Mouse (Mus musculus): ENCODE measurements around the gene Spata25. TPM values are rescaled to one million over a fixed set of nuclear protein-coding genes. Genes with fewer than 3 reads are reported as not detected.
"Not testable (repeated sequence)": the region's sequence is repeated elsewhere in the genome, so short reads cannot be mapped to it uniquely, and the experiment has no call there.

Gene Spata25
- total RNA-seq, 1 experiment from 2014 or later = not detected

DNA sequence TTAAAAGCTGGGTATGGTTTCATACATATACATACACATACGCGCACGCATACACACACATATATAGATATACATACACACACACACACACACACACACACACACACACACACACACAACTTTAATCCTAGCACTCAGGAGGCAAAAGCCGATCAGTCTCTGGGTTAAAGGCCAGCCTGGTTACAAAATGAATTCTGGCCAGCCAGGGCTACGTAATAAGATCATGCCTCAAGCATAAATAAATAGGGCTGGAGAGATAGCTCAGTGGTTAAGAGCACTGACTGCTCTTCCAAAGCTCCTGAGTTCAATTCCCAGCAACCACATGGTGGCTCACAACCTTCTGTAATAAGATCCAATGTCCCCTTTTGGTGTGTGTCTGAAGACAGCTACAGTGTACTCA lies 27.2 kb upstream of the Spata25 start:
- DNase-seq = not testable (repeated sequence)

- DNase-seq = no peak
Observed at GRCm38 (mm10) chr2:164850061-164850460, 21.7 kb upstream of the Spata25 start.

- no peak for DNase-seq
Observed at GRCm38 (mm10) chr2:164845782-164846181, 17.4 kb upstream of the Spata25 start.

- no peak for DNase-seq
Observed at GRCm38 (mm10) chr2:164835164-164835563, 6.8 kb upstream of the Spata25 start.

DNA sequence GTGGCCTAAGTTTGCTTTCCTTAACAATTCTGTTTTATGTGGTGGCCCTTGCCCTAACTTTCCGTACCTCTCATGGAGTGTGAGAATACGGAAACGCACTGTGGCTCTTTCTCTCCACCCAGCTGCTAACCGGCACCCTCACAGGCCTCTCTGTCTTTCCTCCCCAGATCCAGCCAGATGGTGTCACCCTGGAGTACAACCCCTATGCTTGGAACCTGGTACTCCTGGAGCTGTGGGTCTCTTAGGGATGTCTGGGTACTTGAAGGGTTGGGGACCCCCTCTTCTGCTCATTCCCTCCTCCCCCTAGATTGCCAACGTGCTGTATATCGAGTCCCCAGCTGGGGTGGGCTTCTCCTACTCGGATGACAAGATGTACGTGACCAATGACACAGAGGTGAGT lies 6.2 kb upstream of the Spata25 start:
- DNase-seq = no peak

GRCm38 (mm10) chr2:164833314-164833959 lies 5.1 kb upstream of the Spata25 start, which contains the start of gene Neurl2:
TSS of gene Neurl2 (minus strand) at chr2:164833456.
- peak; percentile 92 for DNase-seq

DNA sequence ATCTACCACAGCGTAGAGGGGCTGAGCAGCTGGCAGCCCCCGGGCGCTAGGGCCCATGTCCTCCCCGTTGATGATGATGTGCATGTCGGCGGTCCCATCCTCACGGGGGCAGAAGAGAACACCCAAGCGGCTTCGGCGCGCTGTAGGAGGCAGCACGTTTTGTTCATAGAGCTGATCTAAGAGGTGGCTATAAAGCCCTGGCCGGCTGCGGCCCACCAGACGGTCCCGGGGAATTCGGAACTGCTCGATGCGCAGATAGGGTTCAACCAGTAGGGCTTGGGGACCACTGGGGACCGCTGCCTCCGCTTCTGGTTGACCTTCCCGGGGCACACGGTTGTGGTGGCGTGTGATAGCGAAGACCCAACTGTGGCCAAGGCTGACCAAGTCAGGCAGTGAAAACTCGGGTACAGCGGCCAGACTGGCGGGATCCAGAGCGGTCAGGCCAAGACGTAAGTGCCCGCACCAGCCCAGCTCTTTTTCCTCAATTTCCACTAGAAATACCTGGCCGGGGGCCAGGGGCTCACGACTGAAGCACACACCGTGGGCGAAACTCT lies 4.5 kb upstream of the Spata25 start, which contains the start of gene Ctsa:
TSS of gene Ctsa (plus strand) at position 126 of the 554 bp plus-strand sequence.
- DNase-seq = peak; percentile 88

DNA sequence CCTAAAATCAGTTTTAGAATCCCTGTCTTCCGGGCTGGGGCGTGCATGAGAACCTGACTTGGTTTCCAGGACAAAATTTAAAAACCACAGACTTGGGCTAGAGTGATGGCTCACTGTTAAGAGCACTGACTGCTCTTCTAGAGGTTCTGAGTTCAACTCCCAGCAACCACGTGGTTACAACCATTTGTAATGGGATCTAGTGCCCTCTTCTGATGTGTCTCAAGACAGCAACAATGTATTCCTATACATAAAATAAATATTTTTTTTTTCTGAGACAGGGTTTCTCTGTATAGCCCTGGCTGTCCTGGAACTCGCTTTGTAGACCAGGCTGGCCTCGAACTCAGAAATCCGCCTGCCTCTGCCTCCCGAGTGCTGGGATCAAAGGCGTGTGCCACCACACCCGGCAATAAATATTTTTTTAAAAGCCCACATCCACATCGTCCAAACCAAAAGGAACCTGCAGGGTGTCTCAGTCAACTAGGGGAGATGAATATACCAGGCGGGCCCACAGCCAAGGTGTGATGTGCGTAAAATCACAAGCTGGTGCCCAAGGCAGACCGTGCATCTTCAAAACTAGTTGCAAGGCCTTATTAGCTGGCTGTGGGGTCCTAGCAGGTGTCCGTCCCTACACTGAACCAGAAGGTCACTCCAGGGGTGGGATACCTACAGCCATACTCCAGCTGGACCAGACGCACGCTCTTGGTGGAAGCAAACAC lies 3.9 kb upstream of the Spata25 start:
- DNase-seq = no peak

DNA sequence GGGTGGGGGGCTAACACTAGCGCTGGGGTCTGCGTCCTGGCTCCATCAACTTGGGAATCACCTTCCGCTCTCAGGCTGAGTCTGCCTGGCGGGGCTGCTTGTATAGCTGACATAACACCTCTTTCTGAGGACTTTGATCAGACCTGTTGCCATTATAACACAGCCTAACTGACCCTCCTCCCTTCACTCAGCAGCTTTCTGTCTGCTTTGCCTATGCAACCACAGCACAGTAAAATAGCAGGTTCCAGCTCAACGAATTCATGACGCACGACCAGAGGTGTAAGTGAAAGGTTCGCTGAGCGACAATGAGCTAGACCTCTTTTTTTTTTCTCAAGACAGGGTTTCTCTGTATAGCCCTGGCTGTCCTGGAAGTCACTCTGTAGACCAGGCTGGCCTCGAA lies 2.7 kb upstream of the Spata25 start:
- no peak for DNase-seq

DNA sequence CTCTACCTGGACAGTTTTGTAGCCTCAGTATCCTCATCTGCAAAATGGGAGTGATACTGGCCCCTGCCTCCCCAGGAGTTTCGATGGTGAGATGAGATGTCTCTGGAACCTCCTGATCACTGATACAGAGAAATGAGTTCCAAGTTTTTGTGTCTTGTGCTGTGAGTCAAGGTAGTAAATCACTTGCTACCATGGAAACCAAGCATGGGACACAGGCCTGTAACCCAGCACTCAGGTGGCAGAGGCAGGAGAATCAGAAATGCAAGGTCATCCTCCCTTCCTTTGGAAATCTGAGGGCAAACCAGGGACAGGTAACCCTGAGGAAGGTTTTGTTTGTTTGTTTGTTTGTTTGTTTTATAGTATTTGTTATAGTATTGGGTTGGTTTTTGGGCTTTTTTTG lies 753 bp upstream of the Spata25 start:
- DNase-seq = no peak

DNA sequence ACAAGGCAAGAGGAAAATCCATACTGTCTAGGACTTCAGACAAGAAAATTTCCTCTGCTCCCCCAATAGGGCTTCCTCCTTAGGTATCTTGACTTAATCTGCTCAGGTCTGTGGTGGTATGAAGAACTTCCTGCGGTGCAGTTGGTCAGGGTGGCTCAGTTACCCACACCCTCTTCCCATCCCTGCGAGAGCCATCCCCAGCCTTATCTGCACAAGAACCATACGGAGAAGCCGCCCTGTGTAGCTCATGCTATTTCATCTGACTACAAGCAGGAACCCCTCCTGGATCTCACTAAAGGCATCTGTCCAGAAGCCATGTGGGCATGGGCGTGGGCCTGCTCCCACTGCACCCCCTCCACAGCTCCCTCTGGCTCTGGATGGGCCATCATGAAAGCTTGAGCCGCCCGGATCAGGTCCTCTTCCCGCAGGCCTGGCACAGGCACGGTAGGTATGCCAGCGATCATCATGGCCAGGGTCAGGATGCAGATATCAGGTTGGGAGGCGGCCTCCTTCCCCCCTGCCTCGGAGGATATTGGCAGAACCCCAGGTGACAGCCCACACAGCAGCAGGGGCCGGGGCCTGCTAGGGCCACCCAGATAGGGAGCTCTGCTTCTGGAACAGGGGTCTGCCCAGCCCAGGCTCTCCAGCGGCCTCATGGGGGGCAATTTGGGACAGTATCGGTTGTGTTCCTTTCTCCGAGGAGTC lies 1.0 kb downstream of the Spata25 start:
- DNase-seq = no peak

DNA sequence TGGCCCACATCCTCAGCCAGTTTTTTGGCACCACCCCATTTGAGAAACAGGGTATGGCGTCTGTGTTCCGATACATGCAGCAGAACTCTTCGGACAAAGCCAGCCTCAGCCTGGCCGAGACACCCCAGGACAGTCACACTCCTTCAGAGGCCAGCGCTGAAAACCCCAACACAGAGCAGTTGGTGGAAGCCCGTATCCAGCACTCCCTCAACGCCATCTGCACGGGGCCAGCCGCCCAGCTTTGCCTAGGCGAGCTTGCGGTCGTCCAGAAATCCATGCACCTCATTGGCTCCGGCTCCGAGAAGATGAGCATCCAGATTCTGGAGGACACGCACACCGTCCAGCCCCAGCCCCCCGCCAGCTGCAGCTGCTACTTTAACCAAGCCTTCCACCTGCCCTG lies 2.8 kb downstream of the Spata25 start:
- no peak for DNase-seq

- DNase-seq = no peak
Observed at GRCm38 (mm10) chr2:164823969-164824368, 4.4 kb downstream of the Spata25 start.

- peak; percentile 30 for DNase-seq
Observed at GRCm38 (mm10) chr2:164823181-164823585, 5.2 kb downstream of the Spata25 start.

DNA sequence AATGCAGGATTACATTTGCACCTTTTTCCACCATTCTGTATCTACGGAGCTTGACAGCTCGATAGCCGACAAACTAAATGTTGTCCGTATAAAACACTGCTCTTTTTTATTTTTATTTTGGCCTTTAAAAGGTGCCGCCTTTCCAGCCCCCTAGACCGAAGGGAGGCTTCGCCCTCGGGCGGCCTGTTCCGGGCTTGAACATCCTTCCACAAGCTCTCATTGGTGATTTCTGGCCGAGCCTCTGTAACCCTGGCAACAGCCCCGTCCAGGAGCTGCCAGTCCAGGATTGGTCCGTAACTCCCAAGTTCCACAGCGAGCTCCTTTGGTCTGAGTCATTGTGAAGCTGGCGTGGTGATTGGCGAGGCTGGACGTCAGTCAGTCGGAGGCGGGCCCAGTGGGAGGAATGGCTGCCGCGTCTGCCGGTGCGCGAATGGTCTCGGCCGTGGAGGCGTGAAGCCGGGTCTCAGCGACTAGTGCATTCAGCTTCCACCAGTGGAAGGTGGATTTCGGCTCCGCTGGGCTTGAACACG lies 5.6 kb downstream of the Spata25 start, which contains the start of gene Zswim1:
TSS of gene Zswim1 (plus strand) at position 51 of the 530 bp plus-strand sequence.
- peak; percentile 100 for DNase-seq

DNA sequence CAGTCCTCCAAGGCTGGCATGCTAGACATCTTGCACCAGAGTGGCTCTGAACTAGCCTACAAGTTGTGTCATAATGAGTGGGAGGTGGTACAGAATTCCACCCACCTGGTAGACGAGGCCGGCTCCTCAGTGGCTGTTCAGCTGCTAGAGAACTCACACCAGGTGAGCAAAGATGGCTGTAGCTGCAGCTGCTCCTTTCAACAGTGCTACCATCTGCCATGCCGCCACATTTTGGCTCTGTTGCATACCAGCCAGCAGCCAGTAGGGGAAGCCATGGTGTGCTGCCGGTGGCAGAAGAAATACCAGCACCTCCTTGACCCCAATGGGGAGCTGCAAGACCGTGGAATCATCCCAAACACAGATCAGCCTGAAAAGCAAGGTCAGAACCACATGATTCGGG lies 7.3 kb downstream of the Spata25 start:
- DNase-seq = no peak

DNA sequence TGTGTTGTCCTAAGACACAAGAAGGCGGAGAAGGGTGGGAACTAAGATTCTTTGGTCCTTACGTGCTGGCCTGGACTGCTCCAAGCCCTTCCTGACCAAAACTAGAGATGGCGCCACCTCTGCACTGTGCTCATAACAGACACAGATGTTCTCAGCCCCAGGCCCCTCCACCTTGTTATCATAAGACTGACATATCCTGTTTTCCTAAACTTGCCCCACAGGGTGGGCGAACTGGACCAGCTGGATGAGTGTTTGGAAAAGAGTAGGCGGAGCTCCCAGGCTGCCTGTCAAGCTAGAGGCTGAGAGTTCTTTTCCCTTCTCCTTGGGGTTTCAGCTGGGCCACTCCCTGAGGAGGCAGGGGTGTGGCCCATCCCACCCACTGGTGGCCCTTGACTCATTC lies 10.6 kb downstream of the Spata25 start:
- DNase-seq = no peak

DNA sequence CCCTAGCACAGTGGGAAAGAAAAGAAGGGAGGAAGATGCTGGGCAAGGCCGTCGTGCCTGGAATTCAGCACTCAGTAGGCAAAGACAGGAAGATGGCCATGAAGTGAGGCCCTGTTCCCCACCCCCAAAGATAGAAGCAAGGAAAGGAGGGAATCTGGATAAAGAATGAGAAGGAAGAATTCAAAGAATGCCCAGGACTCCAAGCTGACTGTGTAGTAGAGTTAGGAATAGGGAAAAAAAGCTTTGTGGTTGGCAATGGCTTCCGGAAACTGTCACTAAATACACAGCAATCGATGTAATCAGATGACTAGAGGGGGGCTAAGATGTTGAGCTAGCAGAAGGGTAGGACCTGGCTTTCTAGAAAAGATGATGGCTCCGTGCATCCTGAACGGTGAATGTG lies 11.1 kb downstream of the Spata25 start:
- DNase-seq = no peak

GRCm38 (mm10) chr2:164815821-164816220 lies 12.5 kb downstream of the Spata25 start:
- no peak for DNase-seq

- DNase-seq = no peak
Observed at GRCm38 (mm10) chr2:164815348-164815747, 13.0 kb downstream of the Spata25 start.

DNA sequence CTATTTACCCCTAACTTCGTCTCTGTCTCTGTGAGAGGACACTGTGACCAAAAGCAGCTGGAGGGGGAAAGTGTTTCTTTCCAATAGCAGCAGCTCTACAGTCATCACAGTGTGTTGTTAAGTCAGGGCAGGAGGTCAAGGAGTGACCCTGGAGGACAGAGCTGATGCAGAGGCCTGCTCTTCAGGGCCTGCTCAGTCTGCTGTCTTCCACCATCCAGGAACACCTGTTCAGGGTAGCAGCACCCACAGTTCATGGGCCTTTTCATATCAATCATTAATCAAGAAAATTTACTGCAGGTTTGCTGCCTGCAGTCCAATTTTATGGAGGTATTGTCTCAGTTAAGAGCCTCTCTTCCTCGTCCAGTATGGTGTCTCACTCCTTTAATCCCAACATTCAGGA lies 14.8 kb downstream of the Spata25 start:
- no peak for DNase-seq

DNA sequence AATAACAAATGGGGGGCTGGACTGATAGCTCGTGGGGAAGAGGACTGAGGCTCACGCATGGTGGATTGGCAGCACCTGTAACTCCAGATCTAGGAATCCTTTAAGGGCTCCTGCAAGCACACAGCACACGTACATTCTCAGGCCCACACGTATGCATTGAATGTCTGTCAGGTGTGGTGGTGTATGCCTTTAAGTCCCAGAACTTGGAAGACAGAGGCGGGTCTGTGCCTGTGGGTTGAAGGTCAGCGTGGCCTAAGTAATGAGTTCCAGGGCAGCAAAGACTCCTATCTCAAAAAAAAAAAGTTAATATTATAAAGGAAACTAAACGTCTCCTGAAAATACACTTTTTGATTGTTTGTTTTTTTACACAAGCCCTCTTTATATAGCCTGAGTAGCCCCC lies 21.7 kb downstream of the Spata25 start:
- no peak for DNase-seq

- no peak for DNase-seq
Observed at GRCm38 (mm10) chr2:164805332-164805718, 23.0 kb downstream of the Spata25 start.
